Mouse (Mus musculus) kidney, adult 2 months (tissue): Measurements from ENCODE around the gene Syt6.

Experiments
- CTCF ChIP-seq: fragments of 200-500 bp; conservative IDR thresholded peaks from 2 replicates; pipeline ENCODE4 v1.5.1; 2011; ENCODE audit warnings: low read depth, mild to moderate bottlenecking, control low read depth, low read length, moderate library complexity, mixed read lengths; ENCODE audit not compliant: insufficient read depth, insufficient read length
- POLR2A ChIP-seq: fragments of 200-500 bp; IDR thresholded peaks from one replicate; pipeline ENCODE4 v1.6.1; 2011; ENCODE audit warnings: low read depth, low read length, control low read depth

DNA sequence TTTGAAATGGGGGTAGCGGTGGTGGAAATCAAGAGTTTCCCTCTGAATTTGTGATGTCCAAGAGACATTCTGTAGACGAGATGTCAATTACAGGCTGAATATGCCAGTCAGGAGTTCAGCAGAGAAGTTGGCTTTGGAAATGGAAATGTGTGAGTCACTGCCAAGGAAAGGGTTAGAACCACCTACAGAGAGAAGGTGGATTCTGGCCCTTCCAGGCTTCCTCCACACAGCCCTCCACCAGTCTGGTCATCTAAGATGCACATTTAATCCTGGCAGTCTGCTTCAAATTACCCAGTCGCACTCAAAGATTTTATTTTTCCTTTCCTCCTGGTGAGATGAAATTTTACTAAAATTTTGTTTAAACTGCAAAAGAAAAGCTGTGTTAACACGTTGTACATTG is 97.1 kb downstream of the Syt6 start:
- TF ChIP-seq CTCF: no peak
- TF ChIP-seq POLR2A: no peak
